Mouse (Mus musculus): ENCODE data around the gene Stpg4. TPM values are rescaled to one million over a fixed set of nuclear protein-coding genes. Genes with fewer than 3 reads are reported as not detected.

Stpg4 gene
- total RNA-seq, 1 experiment from 2014 or later: not detected

- DNase-seq: no peak
These were observed 49.0 kb downstream of the Stpg4 start for GRCm38 (mm10) chr17:87378354-87379159.

DNA sequence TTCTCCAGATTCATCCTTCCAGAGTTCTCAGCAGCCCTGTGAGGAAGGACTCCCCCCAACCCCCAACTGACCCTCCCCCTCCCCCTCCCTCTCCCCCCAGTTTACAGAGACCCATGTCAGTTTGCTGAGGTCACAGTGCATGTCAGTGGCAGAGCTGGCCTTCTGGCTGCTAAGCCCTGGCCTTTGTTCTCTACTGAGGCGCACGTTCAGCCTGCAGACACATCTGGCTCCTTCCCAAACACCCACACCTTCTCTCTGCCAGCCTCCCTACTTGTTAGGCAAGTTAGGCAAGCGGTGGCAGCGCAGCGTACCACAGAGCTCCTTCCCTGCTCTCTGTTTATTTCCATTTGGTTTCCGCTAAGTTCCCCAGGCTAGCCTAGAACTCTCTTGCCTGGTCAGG lies 50.0 kb downstream of the Stpg4 start:
- DNase-seq: peak; percentile 43

DNA sequence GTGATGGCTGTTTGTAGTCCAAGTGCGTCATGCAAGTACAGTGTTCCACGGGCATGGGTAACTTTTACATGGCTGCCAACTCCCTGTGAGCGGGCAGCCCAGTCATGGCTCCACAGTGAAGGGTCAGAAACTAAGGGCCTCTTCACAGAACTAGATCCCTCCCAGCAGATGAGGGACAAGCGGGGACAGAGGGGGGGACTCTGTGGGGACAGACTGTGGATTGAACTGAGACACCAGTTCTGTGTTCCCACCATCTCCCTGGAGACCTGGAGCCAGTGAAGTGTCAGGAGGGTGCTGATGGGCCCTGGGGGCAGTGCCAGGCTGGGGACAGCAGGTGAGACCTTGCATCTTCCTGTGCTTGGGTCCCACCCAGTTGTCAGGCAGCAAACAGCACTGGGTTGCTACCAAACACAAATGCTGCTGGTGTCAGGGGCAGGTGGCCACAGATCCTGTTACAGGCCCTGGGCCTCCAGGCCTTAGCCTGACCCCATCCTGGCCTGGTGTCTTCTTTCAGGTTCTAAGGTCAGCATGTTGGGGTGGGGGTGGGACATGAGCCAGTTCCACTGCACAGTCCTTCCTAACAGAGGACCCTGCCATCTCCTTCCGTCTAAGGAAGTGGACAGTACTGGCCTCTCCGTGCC lies 50.6 kb downstream of the Stpg4 start:
- DNase-seq: no peak

DNA sequence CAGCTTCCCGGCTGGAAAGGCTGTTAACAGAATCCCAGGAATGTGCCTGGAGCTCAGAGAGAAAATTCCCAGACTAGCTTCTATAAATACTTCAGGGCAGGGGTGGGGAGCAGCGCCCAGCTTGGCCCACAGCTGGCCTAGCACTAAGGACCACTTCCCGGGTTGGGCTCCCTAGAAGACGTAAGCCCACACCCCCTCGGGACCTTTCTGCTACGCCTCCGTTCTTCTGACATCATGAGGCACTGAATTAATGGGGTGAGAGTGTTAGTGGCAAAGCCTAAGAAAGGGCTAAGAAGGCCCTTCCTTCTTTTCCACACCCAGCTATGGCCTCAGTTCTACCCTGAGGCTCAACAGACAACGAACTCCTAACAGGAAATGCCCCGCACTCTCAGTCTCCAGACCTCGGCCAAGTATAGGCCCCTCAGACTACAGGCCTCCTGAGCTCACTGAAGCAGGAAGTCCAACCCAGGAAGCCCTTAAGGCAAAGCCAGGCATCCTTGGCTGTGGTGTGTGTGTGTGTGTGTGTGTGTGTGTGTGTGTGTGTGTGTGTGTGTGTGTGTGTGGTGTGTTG lies 51.5 kb downstream of the Stpg4 start:
- no peak for DNase-seq

GRCm38 (mm10) chr17:87373327-87373726 lies 54.2 kb downstream of the Stpg4 start:
- DNase-seq: no peak

GRCm38 (mm10) chr17:87372189-87372588 lies 55.4 kb downstream of the Stpg4 start:
- no peak for DNase-seq

GRCm38 (mm10) chr17:87369270-87369759 lies 58.2 kb downstream of the Stpg4 start:
- DNase-seq: no peak

DNA sequence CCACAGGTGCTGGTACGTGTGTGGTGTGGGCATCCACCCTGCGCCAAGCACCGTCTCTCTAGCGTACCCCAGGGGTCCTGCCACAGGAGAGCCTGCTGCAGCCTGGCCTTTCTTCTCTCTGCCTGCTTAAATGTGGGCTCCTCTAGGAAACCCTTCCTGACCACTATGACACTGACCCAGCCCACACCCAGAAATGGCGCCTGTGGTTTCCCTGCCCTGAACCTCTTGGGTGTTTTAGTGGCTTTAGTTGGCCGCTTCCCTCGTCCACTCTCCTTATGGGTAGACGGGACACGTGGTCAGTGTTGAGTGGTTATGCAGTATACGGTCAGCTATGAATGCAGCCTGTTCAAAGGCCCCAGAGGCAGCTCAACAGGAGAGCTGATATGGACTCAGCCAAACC lies 59.1 kb downstream of the Stpg4 start:
- DNase-seq: no peak

DNA sequence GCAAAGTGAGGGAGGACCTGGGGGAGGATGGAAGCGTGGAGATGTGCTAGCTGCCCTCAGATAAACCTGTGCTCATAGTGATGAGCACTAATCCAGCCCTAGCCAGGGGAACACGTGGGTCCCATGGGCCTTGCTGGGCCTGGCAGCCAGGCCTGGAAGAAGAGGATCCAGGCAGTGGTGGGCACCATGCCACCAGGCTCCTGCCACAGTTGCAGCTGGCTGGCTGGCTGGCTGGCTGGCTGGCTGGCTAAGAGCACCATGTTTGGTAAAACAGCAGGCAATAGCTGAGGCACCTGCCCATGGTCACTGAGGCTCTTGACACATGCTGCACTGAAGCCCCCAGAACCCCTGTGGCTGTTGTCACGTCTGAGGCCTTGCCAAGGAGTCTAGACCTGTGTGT lies 59.9 kb downstream of the Stpg4 start:
- DNase-seq: peak; percentile 85

- peak; percentile 67 for DNase-seq
These were observed 60.3 kb downstream of the Stpg4 start for GRCm38 (mm10) chr17:87367228-87367627.

DNA sequence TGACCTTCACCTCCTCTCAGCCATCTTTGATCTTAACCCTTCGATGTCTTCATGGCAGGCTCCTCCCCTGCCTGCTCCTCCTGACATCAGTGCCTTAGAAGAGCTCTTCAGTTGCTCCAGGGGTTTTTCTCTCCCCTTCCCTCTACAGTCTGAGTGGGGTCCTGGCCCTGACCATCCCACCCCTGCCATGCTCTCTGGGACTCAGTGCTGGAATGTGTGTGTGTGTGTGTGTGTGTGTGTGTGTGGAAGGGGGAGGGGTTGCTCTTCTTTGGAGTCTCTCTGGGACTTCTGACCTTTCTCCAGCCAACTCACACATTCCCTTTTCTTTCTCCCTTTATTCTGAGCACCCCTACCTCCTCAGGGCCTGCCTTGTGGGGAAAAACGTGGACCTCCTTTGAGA lies 61.0 kb downstream of the Stpg4 start:
- DNase-seq: no peak

GRCm38 (mm10) chr17:87365268-87365667 lies 62.3 kb downstream of the Stpg4 start:
- DNase-seq: no peak

DNA sequence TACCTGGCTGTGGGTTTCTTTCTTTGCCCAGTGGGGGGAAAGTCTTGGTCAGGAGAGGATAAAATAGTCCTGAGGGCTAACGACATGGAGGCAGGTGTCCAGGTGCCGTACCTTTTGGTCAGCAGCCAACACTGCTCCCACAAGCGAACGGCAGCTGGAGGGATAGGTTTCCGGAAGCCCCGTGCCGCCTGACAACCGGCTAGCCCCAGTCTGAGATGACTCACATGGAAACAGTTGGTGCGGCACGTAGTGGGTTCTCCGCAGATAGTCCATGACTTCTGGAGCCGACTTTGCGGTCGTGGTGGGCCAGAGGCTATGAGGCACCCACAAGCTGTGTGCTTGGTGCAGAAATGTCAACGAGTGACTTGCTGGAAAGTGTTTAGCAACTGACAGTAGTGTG lies 63.4 kb downstream of the Stpg4 start:
- no peak for DNase-seq

GRCm38 (mm10) chr17:87361132-87361531 lies 66.4 kb downstream of the Stpg4 start:
- DNase-seq: no peak

DNA sequence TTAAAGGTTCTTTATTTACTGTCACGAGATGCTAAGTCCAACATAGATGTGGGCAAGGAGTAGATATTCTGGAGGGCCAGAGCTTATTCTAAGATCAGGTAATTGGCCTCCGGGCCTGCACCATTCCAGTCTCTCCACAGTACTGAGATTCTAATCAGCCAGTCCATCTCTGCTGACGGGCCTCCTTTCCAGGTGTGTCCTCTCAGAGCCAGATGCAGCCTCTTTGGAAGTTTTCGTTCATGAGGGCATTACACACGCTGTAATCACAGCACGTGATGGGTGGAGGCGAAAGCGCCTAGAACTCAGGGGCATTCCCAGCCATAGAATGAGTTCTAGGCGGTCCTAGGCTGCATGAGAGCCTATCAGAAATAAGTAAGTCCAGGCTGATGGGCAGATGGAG lies 70.0 kb downstream of the Stpg4 start:
- DNase-seq: no peak

- no peak for DNase-seq
These were observed 71.3 kb downstream of the Stpg4 start for GRCm38 (mm10) chr17:87356261-87356660.

GRCm38 (mm10) chr17:87355456-87355855 lies 72.1 kb downstream of the Stpg4 start:
- no peak for DNase-seq

DNA sequence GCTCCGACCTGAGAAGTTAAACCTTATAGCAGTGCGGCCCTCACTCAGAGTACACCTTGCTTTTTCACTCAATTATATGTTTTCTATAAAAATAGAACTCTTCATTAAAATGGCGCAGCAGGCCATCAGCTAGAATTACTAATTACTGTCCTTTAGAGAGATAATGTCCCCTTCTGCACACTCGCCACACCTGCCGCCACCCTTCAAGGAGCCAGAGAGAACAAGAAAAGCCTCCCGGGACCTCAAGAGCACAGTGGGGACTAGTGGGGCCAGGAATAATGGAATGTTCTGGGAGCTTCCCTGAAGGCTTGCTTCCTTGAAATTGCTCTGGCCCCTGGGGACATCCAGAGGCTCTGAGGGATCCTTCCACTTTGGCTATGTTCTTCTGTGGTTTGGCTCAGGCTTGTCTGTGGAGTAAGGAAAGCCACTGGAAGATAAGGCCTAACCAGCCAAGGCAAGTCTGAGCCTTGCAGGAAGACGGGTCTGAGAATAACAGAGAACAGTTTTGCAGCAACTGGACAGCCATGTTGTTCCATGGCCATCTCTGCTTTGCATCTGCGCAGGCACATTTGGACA lies 73.7 kb downstream of the Stpg4 start:
- peak; percentile 37 for DNase-seq

- peak; percentile 43 for DNase-seq
These were observed 74.7 kb downstream of the Stpg4 start for GRCm38 (mm10) chr17:87352898-87353225.

DNA sequence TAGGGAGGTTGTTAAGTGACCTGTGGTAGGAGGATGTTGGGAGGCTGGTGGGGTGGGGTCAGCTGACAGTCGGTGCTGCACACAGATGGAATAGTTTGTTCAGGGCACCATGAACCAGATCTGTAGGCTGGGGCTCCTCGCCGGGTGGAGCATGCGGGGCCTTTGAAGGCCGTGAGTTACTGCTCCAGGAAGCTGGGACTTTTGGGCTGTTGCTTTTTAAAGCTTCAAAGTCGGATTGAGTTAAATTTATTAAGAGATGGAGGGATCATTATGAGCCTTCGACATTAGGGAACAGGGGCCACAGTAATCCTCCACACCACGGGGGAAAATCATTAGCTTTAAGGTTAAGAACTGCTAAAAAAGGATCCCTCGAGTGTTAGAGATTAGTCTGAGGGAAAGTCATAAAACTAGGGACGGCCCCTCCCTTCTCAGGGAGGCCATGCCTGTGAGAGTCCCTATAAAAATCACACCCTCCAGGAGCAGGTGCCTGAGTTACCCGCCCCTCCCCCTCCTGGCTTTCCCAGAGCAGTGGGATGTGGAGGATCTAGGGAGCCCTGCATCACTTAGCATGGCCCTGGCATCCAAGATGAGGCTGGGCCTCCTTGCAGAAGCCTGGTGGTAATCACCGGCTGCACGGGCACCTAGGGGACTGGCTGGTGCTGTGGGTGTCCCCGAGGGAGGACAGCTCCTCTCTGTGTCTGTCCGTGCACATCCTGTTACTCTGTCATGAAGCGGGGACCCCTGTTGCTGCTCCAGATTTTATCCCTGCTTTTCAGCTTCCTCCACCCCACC lies 75.2 kb downstream of the Stpg4 start:
- DNase-seq: no peak

DNA sequence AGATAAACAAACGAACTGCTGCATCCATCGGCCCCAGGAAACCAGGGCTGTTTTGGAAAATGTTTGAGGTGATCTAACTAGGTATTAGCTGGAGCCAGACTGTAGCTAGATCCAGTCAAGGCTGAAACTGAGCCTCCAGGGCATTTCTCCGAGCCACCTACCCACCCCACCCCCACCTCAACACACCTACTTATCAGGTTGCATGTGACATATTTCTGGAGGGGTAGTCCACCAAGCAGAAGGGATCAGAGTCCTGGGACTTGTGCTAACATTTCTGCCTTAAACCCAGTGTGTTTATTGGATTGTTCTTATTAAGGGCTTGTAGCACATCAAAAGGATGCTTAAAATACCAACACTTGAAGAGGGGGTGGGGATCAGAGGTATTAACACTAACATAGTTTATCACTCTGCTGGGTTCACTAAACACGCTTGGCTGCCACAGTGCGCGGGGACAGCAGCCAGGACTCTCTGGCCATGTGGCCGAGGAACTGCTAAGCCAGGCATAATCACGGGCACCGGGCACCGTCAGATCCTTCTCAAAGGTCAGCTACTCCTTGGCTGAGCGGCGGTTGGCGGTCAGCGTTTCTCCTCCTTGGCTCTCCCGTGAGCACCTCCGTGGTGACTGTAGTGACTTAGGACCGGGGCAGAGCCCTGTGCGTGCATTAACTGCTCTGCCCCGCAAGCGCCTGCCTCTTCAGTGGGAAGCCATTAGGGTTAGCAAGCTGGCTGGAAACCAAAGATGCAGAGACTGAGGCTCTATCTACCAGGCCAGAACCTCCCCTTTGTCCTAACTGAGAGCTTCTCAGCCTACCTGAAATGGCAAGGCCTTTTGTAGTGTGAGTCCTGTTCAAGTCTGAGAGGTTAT lies 76.1 kb downstream of the Stpg4 start:
- peak; percentile 67 for DNase-seq
